Mouse (Mus musculus): ENCODE results near the gene Fndc9.

GRCm38 (mm10) chr11:46214368-46215230 is 20.7 kb upstream of the Fndc9 start:
- TF ChIP-seq CTCF (IDR thresholded peaks at IDR 0.05; ENCODE audit: low read depth, low read length) (no peak), EP300 (IDR thresholded peaks at IDR 0.05; ENCODE audit: insufficient read depth, low read depth, low read length) (no peak)

Measured in ES-Bruce4 (cell line).